Mouse (Mus musculus) ZHBTc4 (cell line): ENCODE data around the gene Gm20388.

ENCODE experiments used
- DNase-seq: peaks from one replicate; pipeline ENCODE4 v3.0.0-alpha.2; 2011; ENCODE audit warnings: low read depth, low spot score

Gm20388 gene

DNA sequence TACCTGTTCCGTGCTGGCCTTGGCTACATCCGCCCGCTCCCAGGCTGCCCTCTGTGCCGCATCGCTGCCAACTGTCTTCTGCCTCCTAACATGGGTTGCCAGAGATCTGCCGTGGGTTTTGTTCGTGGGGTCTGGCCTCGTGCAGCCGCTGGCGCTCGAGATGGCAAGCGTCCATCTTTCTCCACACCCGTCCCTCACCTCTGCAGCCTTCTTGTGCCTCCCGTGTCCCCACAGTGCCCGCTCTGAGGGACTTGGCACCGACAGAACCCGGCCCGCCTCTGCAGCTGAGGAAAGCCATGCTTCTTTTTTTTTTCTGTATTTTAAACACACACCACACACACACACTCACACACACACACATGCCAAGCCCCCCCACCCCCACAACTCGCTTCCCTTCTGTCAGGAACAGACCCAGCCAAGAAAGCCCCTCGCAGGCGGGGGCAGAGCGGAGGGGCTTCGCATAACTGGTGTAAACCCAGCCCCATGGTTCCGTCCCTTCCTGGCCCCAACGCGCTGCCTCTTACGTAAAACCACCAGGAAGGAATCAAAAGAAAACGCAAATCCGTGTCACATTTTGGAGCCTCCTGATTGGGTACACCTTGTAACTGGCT is 2841.6 kb downstream of the Gm20388 start:
- no peak for DNase-seq

GRCm38 (mm10) chr8:122758597-122758996 is 2848.0 kb downstream of the Gm20388 start:
- DNase-seq = no peak

DNA sequence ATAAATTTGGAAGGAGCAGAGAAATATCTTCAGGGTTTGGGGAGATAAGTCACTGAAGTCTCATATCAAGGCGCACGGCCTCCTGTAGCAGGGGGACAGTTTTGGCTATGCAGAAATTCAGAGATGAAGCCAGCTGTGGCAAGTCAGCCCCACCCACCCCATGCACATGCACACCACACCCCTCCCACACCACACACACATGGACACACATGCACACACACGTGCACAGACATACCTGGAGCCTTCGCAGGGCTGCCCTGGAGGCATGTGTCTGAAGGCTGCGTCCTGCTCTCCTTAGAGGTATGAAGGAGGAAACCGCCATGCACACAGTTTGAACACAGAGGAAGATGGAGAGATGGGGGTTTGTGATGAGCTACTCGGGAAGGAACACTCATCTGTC is 2849.5 kb downstream of the Gm20388 start:
- no peak for DNase-seq

DNA sequence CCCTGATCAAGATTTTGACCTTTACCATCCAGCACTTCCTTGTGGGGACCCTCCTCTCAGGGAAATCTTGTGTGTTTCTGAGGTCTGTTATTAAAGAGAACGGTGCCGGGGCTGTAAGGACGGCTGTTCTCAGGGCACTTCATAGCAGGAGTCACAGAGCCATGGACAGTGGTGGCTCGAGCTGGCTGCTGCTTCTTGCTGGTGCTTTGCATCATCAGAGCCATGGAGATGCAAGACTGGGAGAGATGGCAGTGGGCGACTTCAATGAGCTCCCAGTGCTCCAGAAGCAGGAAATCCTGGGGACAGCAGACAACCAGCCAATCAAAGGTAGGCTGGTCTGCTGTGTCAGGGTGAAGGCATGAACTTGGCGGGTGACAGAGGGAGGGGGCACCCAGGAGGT is 2850.5 kb downstream of the Gm20388 start:
- no peak for DNase-seq

DNA sequence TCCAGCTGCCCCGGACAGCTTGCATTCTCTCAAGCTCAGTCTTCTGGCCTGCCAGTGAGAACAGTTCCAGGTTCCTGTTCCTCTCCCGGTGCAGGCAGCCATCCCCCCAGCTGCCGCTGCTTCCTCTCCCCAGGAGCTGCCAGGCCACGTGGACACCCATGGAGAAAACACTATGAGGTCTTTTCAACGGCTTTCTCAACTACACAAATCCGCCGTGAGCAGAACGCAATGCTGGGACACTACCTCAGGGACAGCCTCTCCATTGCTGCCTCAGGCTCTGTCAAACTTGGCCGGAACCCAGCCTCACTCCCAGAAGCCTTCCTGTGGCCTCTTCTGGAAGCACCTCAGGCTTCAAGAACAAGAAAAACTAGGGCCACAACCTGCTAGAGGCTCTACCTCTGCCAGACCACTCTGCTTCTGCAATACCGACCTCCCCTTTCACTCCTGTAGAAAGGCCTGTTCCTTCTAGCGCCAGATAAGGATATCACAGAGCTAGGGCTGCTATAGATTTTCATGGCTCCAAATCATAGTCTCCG is 2852.2 kb downstream of the Gm20388 start:
- no peak for DNase-seq

DNA sequence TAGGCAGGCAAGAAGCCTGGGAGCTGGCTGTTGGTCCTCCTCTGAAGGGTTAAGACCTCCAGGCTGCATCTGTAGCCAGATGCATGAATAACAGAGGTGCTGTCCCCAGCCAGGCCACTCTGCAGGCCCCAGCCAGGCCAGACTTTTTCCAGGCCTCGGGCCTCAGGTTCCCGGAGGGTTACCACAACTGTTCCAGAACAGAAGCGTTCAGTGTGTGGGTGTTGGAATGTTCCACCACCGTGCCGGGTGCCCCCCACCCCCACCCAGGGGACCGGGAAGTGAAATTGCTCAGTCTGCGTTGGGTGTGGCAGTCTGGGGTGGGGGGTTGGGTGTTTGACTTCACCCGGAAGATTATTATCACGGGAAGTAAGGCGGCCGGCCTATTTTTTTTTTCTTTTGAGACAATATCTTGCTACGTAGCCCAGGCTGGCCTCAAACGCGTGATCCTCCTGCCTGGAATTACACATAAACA is 2852.7 kb downstream of the Gm20388 start:
- DNase-seq = no peak

GRCm38 (mm10) chr8:122764790-122765474 is 2854.3 kb downstream of the Gm20388 start:
- DNase-seq = no peak

DNA sequence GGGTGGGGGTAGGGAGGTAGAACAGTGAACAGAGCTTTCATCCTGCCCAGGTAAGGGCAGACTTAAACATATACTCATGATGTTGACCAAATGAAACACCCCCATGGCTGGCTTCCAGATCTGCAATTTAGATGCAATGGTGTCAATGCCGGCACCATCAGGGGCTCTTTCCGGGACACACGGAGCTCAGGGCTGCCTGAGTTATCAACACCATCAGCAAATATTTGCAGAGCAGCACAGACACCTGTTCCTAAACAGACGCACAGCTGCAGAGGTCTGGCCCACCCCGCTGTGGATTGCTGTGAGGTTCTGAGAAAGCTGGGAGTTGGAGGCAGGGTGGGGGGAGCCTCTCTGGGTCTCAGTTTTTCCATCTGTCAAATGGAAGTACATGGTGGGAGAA is 2855.5 kb downstream of the Gm20388 start:
- DNase-seq = no peak

DNA sequence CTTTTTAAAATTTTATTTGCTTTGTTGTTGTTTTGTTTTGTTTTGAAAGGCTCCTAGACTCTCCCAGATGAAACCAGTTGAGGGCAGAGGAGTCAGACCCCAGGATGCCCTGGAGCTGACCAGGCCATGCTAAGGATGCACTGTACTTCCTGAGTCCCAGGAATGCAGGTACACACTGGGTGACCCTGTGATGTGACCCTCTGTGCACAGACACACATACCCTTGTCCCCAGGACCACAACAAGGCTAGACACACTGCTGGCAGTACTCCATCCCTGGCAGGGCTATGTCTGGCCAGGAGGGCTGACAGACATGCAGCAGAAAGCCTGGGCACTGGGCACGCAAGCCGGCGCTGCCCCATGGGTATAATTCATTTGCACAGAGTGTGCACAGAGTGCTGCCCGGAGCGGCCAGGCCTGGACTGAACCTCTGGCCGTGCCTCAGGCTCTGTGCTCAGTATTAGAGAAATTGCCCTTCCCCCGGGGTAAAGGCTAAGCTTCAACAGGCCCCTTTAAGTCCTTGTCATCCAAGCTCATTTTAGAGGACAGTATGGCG is 2856.1 kb downstream of the Gm20388 start:
- DNase-seq = no peak

DNA sequence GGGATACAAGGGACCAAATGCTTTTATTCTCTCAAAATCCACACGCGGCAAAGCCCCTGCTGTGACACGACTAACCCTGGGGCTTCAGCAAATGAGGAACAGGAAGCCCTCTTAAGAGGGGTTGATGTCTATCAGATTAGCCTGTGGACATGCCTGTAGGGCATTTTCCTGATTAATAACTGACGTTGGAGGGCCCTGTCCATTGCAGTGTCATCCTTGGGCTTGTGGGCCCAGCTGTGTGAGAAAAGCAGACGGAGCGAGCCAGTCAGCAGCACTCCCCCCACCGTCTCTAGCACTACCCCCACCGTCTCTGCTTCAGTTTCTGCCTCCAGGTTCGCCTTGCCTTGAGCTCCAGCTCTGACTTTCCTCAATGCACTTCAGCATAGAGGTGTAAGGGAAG is 2856.6 kb downstream of the Gm20388 start:
- no peak for DNase-seq

- DNase-seq = no peak
Observed at GRCm38 (mm10) chr8:122769251-122770058, 2858.8 kb downstream of the Gm20388 start.

GRCm38 (mm10) chr8:122772431-122773060 is 2861.9 kb downstream of the Gm20388 start:
- DNase-seq = no peak

- peak; percentile 79 for DNase-seq
Observed at GRCm38 (mm10) chr8:122775285-122776155, 2864.9 kb downstream of the Gm20388 start, which contains the start of gene Acsf3. Acsf3 (plus strand) TSS chr8:122775486.

DNA sequence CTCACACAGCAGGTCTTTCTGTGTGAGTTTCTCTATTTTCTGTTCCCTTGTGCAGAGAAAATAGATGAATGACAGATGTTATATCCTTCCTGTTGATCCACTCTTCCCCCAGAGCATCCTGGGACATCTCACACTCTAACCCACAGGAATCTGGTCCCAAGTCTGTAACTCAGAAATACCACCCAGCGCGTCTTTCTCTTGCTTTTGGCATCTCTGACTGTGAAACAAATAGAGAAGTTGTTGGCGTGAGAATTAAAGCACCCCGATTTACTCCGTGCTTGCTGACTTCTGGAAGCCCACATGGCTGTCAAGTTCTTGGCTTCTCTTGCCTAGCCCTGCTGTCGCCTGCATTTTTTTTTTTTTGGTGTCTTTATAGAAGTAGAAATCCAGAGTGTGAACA is 2867.1 kb downstream of the Gm20388 start:
- DNase-seq = no peak

DNA sequence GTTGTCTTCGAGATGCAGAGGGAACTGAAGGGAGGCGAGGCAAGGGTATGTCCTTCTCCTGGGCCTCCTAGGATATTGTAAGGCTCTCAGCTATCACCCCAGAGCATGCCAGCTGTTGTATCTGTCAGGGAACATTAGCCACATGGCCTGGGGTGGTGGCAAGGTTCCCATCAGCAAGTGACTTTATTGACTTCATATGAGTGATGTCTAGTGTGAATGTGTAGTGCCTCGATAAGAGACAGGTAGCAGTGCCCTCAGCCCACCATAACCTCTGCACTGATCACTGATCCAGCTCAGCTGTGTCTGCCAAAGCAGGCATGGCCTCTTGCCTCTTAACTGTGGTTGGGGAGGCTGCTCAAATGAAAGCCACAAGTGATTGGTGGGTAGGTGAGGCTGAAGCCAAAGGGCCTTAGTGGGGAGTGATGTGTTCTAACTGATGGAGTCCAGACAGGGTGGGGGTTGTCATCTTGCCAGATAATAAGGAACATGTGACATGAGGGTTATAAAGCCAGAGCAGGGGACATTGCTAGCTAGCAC is 2868.1 kb downstream of the Gm20388 start:
- DNase-seq = no peak

- DNase-seq = no peak
Observed at GRCm38 (mm10) chr8:122779255-122779654, 2868.6 kb downstream of the Gm20388 start.

DNA sequence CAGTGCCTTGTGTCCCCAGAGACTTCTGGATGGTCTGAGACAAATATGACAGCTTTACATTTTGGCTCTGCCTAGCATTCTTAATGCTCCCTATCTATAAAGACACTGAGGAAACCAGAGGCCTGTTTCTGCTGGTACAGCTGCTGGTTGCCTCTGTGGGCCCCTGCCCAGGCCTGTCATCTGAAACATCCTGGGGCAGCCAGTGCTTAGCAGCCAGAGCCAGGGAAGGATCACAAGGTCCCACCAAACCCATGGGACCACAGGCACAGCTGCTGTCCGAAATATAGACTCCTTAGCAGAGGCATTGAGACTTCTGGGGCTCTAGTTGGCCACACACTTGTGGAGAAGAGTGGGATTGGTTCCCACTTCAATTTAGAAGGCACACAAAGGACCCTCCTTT is 2874.1 kb downstream of the Gm20388 start:
- no peak for DNase-seq

- no peak for DNase-seq
Observed at GRCm38 (mm10) chr8:122789796-122790195, 2879.2 kb downstream of the Gm20388 start.

DNA sequence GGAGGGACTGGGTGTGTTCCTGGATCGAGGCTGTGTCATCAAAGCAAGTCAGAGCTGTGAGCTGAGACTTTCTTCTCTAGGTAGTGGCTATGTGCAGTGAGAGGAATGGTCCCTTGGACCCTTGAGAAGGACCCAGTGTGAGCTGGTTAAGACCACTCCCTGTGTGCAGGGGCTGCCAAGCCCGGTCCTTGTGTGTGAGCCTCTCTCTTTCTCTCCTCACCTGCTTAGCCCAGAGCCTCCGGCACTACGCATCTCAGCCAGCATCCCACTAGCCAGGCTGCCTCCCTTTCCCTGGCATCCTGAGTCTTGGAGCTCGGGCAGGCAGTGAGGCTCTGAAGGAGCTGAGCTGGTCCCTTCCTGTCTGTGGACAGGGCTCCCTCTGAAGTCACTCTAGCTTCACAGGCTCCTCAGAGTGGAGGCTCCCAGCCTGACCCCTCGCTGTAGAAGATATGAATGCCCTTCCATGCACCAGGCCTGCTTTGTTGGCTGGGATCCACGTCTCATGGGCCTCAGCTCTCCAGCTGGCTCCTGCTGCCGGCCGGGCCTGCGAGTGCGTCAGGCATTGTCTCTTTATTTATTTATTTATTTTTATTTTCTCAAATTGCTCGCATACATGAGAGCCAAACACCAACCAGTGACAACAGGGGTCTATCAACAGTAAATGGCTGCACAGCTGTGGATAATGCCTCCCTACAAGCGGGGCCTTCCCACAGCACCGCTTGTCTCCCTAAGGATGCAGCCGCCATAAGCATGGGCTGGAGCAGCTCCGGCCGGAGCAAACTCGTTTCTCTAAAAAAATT is 2882.9 kb downstream of the Gm20388 start:
- no peak for DNase-seq

- DNase-seq = no peak
Observed at GRCm38 (mm10) chr8:122794175-122794454, 2883.5 kb downstream of the Gm20388 start.
